Mouse (Mus musculus) ES-E14 (cell line): ENCODE results near the gene Txndc17.

Experiments used
- CHD2 ChIP-seq: IDR thresholded peaks from 2 replicates; pipeline ENCODE4 v1.6.1; 2014; ENCODE audit warnings: mild to moderate bottlenecking, low read depth, low read length, inconsistent platforms
- ZNF384 ChIP-seq: IDR thresholded peaks from 2 replicates; pipeline ENCODE4 v1.6.1; 2012; ENCODE audit warnings: low read depth, low read length, inconsistent platforms

DNA sequence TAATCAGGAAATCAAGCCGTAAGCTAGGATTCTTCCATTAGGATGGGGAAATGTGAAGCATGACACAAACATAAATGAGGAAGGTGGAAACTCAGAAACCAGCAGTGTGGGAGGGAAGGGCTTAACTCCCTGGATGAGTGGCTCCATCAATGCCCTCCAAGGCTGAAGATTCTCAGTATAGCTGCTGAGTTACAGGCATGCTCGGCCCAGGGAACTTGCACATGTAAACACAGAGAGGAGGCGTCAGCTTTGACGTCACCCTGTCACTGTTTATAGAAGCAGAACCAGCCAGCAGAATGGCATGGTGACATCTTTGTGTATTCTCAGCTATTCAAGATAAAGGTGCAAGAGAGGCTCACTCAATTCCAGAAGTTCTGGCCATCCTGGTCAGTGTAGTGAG, 23.1 kb upstream of the Txndc17 start:
- no peak for TF ChIP-seq CHD2
- TF ChIP-seq ZNF384, result no peak
